Mouse (Mus musculus) kidney, adult 2 months (tissue): ENCODE measurements at regions not wholly inside any gene's neighbourhood (a gene's known extent, or its start where the extent isn't known, plus 50 kb on each side); places are given as distances from the start of the nearest gene placed in this dataset.

Experiments used
- CTCF ChIP-seq: fragments of 200-500 bp; conservative IDR thresholded peaks from 2 replicates; pipeline ENCODE4 v1.5.1; 2011; ENCODE audit warnings: low read depth, mild to moderate bottlenecking, control low read depth, low read length, moderate library complexity, mixed read lengths; ENCODE audit not compliant: insufficient read depth, insufficient read length
- POLR2A ChIP-seq: fragments of 200-500 bp; IDR thresholded peaks from one replicate; pipeline ENCODE4 v1.6.1; 2011; ENCODE audit warnings: low read depth, low read length, control low read depth

DNA sequence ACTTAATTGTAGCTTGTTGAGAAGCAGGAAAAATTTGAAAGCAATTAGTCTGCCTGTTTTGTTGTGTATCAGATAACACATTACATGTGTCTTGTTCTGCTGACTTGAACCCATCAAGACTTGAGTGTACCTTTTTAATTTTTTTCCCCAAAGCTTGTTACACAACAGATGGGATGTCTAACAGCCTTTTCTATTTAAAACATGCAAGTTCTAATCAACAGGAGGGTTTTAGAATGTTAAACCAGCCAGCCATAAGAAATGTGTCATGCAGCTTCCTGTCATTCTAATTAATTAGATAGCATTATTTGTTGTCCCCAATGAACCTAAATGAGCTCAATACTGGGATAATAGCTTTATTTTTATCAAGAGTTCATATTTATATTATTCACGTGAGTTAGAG, 1023.0 kb downstream of the Pcdh7 start:
- no peak for TF ChIP-seq POLR2A
- TF ChIP-seq CTCF: no peak
